Mouse (Mus musculus): ENCODE results near the gene Vmn1r128.
"Not testable (repeated sequence)": the region's sequence is repeated elsewhere in the genome, so short reads cannot be mapped to it uniquely, and the experiment has no call there.

The Vmn1r128 gene

GRCm38 (mm10) chr7:21349073-21349472 is at the start of gene Vmn1r128:
Vmn1r128 (plus strand) TSS chr7:21349373.
- not testable (repeated sequence) for DNase-seq (ENCODE audit: low spot score)

- not testable (repeated sequence) for DNase-seq (ENCODE audit: low spot score)
Observed at GRCm38 (mm10) chr7:21301367-21301766, 47.8 kb upstream of the Vmn1r128 start, which contains the start of gene Vmn1r126. Vmn1r126 (minus strand) TSS chr7:21301467.

- DNase-seq (ENCODE audit: low spot score): not testable (repeated sequence)
Observed at GRCm38 (mm10) chr7:21319761-21320160, 29.4 kb upstream of the Vmn1r128 start, which contains the start of gene Vmn1r127. Vmn1r127 (minus strand) TSS chr7:21319861.

GRCm38 (mm10) chr7:21361191-21361590 is 12.0 kb downstream of the Vmn1r128 start, which contains the start of gene Vmn1r129:
Vmn1r129 (minus strand) TSS chr7:21361291.
- not testable (repeated sequence) for DNase-seq (ENCODE audit: low spot score)

All from retina, embryonic 14.5 days (tissue).